Mouse (Mus musculus): ENCODE measurements at regions not wholly inside any gene's neighbourhood (a gene's known extent, or its start where the extent isn't known, plus 50 kb on each side); places are given as distances from the start of the nearest gene placed in this dataset.

- TF ChIP-seq TAL1 (IDR thresholded peaks at IDR 0.05; ENCODE audit: low read length) (no peak), GATA1 (IDR thresholded peaks at IDR 0.05; ENCODE audit: low read length) (no peak)
Observed at GRCm38 (mm10) chr12:106375886-106376285, 365.9 kb downstream of the Vrk1 start.
